Mouse (Mus musculus): ENCODE data around the gene Mif4gd.

DNA sequence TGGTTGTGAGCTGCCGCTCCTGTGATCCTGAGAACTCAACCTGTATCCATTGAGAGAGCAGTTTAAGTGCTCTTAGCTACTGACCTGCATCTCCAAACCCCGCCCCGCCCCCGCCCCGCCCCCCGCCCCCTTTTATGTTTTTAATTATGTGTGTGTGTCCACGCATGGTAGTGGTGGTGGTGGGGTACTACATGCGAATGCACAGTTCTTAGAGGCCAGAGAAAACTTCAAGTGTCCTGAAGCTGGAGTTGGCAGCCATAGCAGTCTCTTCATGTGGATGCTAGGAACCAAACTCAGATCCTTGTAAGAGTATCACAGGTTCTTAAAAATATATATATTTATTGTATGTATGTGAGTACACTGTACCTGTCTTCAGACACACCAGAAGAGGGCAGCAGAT is 22.7 kb upstream of the Mif4gd start:
- TF ChIP-seq CTCF (IDR thresholded peaks at IDR 0.05) (no peak), EP300 (IDR thresholded peaks at IDR 0.05) (no peak)
